Mouse (Mus musculus) retina, postnatal 7 days (tissue): Measurements from ENCODE around the gene Galnt7.
A peak's percentile ranks its signal among the peaks of the same experiment; 100 is the strongest.

Experiments used
- DNase-seq: peaks from one replicate; pipeline ENCODE4 v3.0.0-alpha.2; 2012; ENCODE audit warnings: low read depth, low spot score

Gene Galnt7

GRCm38 (mm10) chr8:57498847-57499511, 153.9 kb downstream of the Galnt7 start:
- no peak for DNase-seq

GRCm38 (mm10) chr8:57498494-57498846, 154.4 kb downstream of the Galnt7 start:
- no peak for DNase-seq

GRCm38 (mm10) chr8:57491873-57492272, 161.0 kb downstream of the Galnt7 start:
- DNase-seq, result no peak

GRCm38 (mm10) chr8:57489896-57490295, 162.9 kb downstream of the Galnt7 start:
- DNase-seq, result no peak

- DNase-seq, result no peak
Observed at GRCm38 (mm10) chr8:57489366-57489765, 163.5 kb downstream of the Galnt7 start.

- DNase-seq, result peak; percentile 21
Observed at GRCm38 (mm10) chr8:57488312-57488765, 164.5 kb downstream of the Galnt7 start.

- DNase-seq, result peak; percentile 95
Observed at GRCm38 (mm10) chr8:57487441-57488155, 165.2 kb downstream of the Galnt7 start, which contains the start of gene Sap30. Sap30 (minus strand) TSS chr8:57487860.

GRCm38 (mm10) chr8:57486491-57487440, 166.1 kb downstream of the Galnt7 start:
- DNase-seq, result peak; percentile 17

- DNase-seq, result no peak
Observed at GRCm38 (mm10) chr8:57480606-57481005, 172.2 kb downstream of the Galnt7 start.

GRCm38 (mm10) chr8:57479700-57480099, 173.1 kb downstream of the Galnt7 start:
- DNase-seq, result no peak

GRCm38 (mm10) chr8:57478406-57478805, 174.4 kb downstream of the Galnt7 start:
- DNase-seq, result no peak
